Mouse (Mus musculus) hindbrain, postnatal 0 days (tissue): ENCODE measurements around the gene Fstl3. TPM values are rescaled to one million over a fixed set of nuclear protein-coding genes. Genes with fewer than 3 reads are reported as not detected.

Experiments
- ATAC-seq: fragments of 200-750 bp; cut with Nextera tagmentation; 2 replicates; pipeline ENCODE4 v1.8.0; 2017; ENCODE audit warnings: mild to moderate bottlenecking, moderate TSS enrichment, moderate library complexity
- DNase-seq: peaks from one replicate; pipeline ENCODE4 v3.0.0-alpha.2; 2015; ENCODE audit warnings: low spot score
- H3K27ac ChIP-seq: fragments of 300-500 bp; sonication (generic); 2 replicates; pipeline ENCODE4 v1.5.1; 2014; ENCODE audit warnings: mild to moderate bottlenecking
- H3K27me3 ChIP-seq: fragments of 300-500 bp; sonication (generic); 2 replicates; pipeline ENCODE4 v1.6.1; 2014; ENCODE audit warnings: low read length, mixed read lengths; ENCODE audit not compliant: insufficient read depth
- H3K36me3 ChIP-seq: fragments of 300-500 bp; sonication (generic); 2 replicates; pipeline ENCODE4 v1.6.1; 2014; ENCODE audit warnings: low read length, mixed read lengths; ENCODE audit not compliant: insufficient read depth
- H3K4me1 ChIP-seq: fragments of 300-500 bp; sonication (generic); 2 replicates; pipeline ENCODE4 v1.6.1; 2014; ENCODE audit warnings: antibody characterized with exemption, low read length, mixed read lengths; ENCODE audit not compliant: insufficient read depth
- H3K4me2 ChIP-seq: fragments of 300-500 bp; sonication (generic); 2 replicates; pipeline ENCODE4 v1.6.1; 2014; ENCODE audit warnings: low read depth, mild to moderate bottlenecking, low read length, moderate library complexity, mixed read lengths
- H3K4me3 ChIP-seq: fragments of 300-500 bp; sonication (generic); 2 replicates; pipeline ENCODE4 v1.5.1; 2014; ENCODE audit warnings: low read length
- H3K9ac ChIP-seq: fragments of 300-500 bp; sonication (generic); replicated peaks from 2 replicates; pipeline ENCODE4 v1.6.1; 2014; ENCODE audit warnings: mild to moderate bottlenecking, low read length, moderate library complexity, mixed read lengths
- H3K9me3 ChIP-seq: fragments of 300-500 bp; sonication (generic); 2 replicates; pipeline ENCODE4 v1.6.1; 2016; ENCODE audit warnings: low read length, mixed read lengths
- CTCF ChIP-seq: IDR thresholded peaks from 2 replicates; pipeline ENCODE4 v1.5.1; 2016; ENCODE audit warnings: antibody characterized with exemption, control low read depth, low read depth
- WGBS: fragments of 180-500 bp; shearing (Covaris S2); extraction: QIAGEN DNeasy Blood & Tissue Kit; methylation state at CpG from one replicate; pipeline ENCODE4 v1.1.7; 2014; 5-methylcytosine and 5-hydroxymethylcytosine counted together
- polyA plus RNA-seq: library from polyadenylated mRNA; unstranded; fragments of >200 nt; fragmentation: Nextera tagmentation; extraction: Ambion mirVana; gene quantifications from 2 replicates; pipeline ENCODE4 v1.2.1, GENCODE M21; 2015
- total RNA-seq: library from RNA; depleted of rRNA; stranded (reverse); fragments of >200 nt; gene quantifications from 2 replicates; pipeline ENCODE4 v1.2.3, GENCODE M21; 2014

The Fstl3 gene
- total and polyA plus RNA-seq, 2 experiments from 2014 or later: 2.6 to 3.2 TPM

GRCm38 (mm10) chr10:79778006-79778405 lies 934 bp downstream of the Fstl3 start:
- no peaks in the 10 kb centered on the region for H3K36me3 ChIP-seq
- 8% methylated on average over 15 of the region's 15 CpGs for WGBS
- DNase-seq (peak; percentile 73), ATAC-seq (no peak)
- H3K9me3 ChIP-seq: no peaks in the 10 kb centered on the region
- no peak overlapping the region for H3K4me3 ChIP-seq
- H3K4me2 ChIP-seq: no peak overlapping the region
- TF ChIP-seq CTCF: no peak
- H3K27ac ChIP-seq: no peak overlapping the region
- H3K4me1 ChIP-seq: peaks cover 9% of the 10 kb centered on the region
- peaks cover 14% of the 10 kb centered on the region; the same call in 1 of the 2 replicates for H3K27me3 ChIP-seq
- no peak overlapping the region for H3K9ac ChIP-seq

GRCm38 (mm10) chr10:79779193-79779592 lies 2.1 kb downstream of the Fstl3 start:
- TF ChIP-seq CTCF: no peak
- no peaks in the 10 kb centered on the region for H3K9me3 ChIP-seq
- no peak for ATAC-seq
- no peak overlapping the region for H3K4me3 ChIP-seq
- WGBS: 7% methylated on average over 2 of the region's 2 CpGs
- no peak overlapping the region for H3K9ac ChIP-seq
- H3K27ac ChIP-seq: no peak overlapping the region
- no peaks in the 10 kb centered on the region for H3K36me3 ChIP-seq
- H3K4me1 ChIP-seq: peaks cover 9% of the 10 kb centered on the region
- H3K27me3 ChIP-seq: peaks cover 14% of the 10 kb centered on the region; the same call in 1 of the 2 replicates
- no peak for DNase-seq
- H3K4me2 ChIP-seq: no peak overlapping the region

GRCm38 (mm10) chr10:79779784-79780663 lies 3.0 kb downstream of the Fstl3 start:
- no peaks in the 10 kb centered on the region for H3K9me3 ChIP-seq
- H3K27me3 ChIP-seq: peaks cover 14% of the 10 kb centered on the region; the same call in 1 of the 2 replicates
- peak; percentile 95 for DNase-seq
- H3K4me3 ChIP-seq: peak overlapping the region; percentile 46
- no peaks in the 10 kb centered on the region for H3K36me3 ChIP-seq
- H3K4me1 ChIP-seq: peaks cover 9% of the 10 kb centered on the region
- peak overlapping the region; percentile 73 for H3K4me2 ChIP-seq
- peak; percentile 94 for ATAC-seq
- peak overlapping the region; percentile 45; the same call in 1 of the 2 replicates for H3K27ac ChIP-seq
- 1% methylated on average over 55 of the region's 55 CpGs for WGBS
- TF ChIP-seq CTCF: peak; percentile 86
- peak overlapping the region; percentile 41; the same call in 1 of the 2 replicates for H3K9ac ChIP-seq

GRCm38 (mm10) chr10:79780664-79781015 lies 3.6 kb downstream of the Fstl3 start:
- DNase-seq (no peak), ATAC-seq (no peak)
- no peak for TF ChIP-seq CTCF
- Histone ChIP-seq H3K4me3 (peak overlapping the region; percentile 46), H3K4me1 (peaks cover 9% of the 10 kb centered on the region), H3K36me3 (no peaks in the 10 kb centered on the region), H3K9ac (peak overlapping the region; percentile 41; the same call in 1 of the 2 replicates), H3K27me3 (peaks cover 14% of the 10 kb centered on the region; the same call in 1 of the 2 replicates), H3K27ac (peak overlapping the region; percentile 45; the same call in 1 of the 2 replicates), H3K9me3 (no peaks in the 10 kb centered on the region), H3K4me2 (peak overlapping the region; percentile 73)
- under 1% methylated on average over 13 of the region's 13 CpGs for WGBS

- Histone ChIP-seq H3K4me3 (peak overlapping the region; percentile 46), H3K36me3 (no peaks in the 10 kb centered on the region), H3K9me3 (no peaks in the 10 kb centered on the region), H3K27me3 (peaks cover 14% of the 10 kb centered on the region; the same call in 1 of the 2 replicates), H3K4me2 (peak overlapping the region; percentile 73), H3K9ac (peak overlapping the region; percentile 28; the same call in 1 of the 2 replicates), H3K4me1 (peaks cover 9% of the 10 kb centered on the region), H3K27ac (no peak overlapping the region)
- WGBS: 37% methylated on average over 21 of the region's 21 CpGs
- no peak; the same call in 1 of the 2 replicates for TF ChIP-seq CTCF
- DNase-seq (no peak), ATAC-seq (no peak)
Measured at GRCm38 (mm10) chr10:79781139-79781538, 4.1 kb downstream of the Fstl3 start.

GRCm38 (mm10) chr10:79781956-79782355 lies 4.9 kb downstream of the Fstl3 start:
- TF ChIP-seq CTCF: no peak
- ATAC-seq (no peak), DNase-seq (no peak)
- no peak overlapping the region for H3K9ac ChIP-seq
- peaks cover 6% of the 10 kb centered on the region; the same call in 1 of the 2 replicates for H3K27me3 ChIP-seq
- H3K36me3 ChIP-seq: no peaks in the 10 kb centered on the region
- peaks cover 8% of the 10 kb centered on the region for H3K4me1 ChIP-seq
- 61% methylated on average over 5 of the region's 5 CpGs for WGBS
- no peak overlapping the region for H3K27ac ChIP-seq
- H3K9me3 ChIP-seq: no peaks in the 10 kb centered on the region
- no peak overlapping the region for H3K4me2 ChIP-seq
- no peak overlapping the region for H3K4me3 ChIP-seq
